Mouse (Mus musculus) layer of hippocampus, adult 9-11 months (tissue): ENCODE data around the gene Nek4.
A peak's percentile ranks its signal among the peaks of the same experiment; 100 is the strongest.

Experiments
- DNase-seq: peaks from one replicate; pipeline ENCODE4 v3.0.0; 2022

Gene Nek4

DNA sequence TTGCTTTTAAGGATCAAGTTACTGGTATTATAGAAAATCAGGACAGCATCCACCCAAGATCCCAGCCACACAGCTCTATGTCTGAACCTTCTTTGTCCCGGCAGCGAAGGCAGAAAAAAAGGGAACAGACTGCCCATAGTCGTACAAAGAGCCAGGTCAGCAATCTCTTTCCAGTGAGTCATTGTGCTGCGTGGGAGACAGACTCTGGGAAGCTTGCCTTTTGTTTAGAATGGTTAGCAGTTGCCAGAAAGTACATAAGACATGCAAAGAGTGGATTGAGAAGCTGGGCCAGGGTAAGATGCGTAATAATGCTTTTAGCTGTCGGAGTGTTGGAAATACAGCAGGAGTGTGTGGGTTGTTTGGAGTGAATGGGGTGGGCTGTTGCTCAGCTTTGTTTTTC, 23.0 kb downstream of the Nek4 start:
- peak; percentile 84 for DNase-seq

DNA sequence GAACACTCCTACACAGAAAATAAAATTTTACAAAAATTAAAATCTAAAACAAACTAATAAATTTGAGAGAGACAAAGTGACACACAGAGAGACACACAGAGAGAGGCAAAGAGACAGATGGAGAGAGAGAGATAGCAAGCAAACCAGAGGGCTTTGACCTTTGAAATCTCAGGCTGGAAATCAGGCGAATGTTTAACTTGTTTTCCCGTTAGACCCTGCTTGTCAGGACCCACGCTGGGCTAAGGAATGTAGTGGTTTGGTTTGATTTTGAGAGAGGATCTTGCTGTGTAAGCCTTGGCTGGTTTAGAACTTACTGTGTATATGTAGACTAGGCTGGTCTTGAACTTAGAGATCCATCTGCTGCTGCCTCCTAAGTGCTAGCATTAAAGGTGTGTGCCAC, 25.0 kb downstream of the Nek4 start:
- no peak for DNase-seq

DNA sequence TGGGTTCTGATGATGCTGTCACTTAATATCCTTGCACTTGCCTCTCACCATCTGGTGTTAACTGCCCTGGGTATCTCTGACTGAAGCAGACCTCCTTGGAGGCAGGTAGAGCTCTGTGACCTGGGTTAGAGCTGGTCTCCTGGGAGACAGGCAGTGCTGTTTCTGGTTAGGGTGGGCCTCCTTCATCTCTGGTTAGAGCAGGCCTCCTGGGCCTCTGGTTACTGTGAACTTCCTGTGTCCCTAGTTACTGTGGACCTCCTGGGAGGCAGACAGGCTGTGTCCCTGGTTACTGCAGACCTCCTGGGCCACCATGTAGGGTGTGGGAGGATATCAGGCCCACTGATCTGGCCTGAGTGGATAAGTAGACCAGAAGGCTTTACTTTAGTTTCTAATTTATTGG, 45.2 kb downstream of the Nek4 start:
- DNase-seq = no peak

DNA sequence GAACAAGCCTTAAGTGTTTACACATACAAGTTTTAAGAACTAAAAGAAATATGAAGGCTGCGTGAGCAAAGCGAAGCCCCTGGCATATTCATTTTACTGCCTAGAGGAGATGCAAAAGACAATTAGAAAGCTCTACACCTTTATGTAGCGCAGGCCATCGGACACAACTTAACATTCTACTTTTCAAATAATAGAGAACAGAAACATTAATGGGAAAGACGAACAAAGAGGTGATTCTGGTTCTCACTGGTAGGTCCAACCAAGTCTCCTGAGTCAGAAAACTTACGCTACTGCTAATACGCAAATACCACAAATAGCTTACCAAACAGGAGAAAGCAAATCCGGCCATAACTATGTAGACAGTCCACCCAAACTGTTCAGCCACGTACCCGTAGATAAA, 49.2 kb downstream of the Nek4 start:
- no peak for DNase-seq

DNA sequence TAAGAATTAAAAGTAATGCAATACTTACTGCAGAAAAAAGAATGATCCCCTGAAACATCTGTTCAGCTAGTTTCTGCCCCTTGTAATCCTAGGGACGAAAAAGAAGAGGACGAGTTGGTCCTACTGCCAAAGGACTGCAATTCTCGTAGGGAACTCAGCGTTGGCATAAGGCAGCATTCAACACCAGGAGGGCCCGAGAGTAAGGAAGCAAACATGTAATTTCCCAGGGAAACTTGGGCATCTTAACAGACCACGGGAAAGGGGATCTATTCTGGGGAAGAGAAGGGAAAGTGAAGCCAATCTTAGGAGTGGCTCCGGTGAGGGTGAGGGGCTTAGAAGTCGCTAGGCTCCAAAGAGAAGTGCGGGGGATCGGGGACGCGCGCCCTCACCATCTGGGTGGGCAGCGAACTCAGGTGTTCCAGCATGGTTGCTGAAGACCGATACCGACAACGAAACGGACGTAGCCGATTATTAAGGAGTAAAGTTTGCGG, 49.7 kb downstream of the Nek4 start:
- DNase-seq = no peak

DNA sequence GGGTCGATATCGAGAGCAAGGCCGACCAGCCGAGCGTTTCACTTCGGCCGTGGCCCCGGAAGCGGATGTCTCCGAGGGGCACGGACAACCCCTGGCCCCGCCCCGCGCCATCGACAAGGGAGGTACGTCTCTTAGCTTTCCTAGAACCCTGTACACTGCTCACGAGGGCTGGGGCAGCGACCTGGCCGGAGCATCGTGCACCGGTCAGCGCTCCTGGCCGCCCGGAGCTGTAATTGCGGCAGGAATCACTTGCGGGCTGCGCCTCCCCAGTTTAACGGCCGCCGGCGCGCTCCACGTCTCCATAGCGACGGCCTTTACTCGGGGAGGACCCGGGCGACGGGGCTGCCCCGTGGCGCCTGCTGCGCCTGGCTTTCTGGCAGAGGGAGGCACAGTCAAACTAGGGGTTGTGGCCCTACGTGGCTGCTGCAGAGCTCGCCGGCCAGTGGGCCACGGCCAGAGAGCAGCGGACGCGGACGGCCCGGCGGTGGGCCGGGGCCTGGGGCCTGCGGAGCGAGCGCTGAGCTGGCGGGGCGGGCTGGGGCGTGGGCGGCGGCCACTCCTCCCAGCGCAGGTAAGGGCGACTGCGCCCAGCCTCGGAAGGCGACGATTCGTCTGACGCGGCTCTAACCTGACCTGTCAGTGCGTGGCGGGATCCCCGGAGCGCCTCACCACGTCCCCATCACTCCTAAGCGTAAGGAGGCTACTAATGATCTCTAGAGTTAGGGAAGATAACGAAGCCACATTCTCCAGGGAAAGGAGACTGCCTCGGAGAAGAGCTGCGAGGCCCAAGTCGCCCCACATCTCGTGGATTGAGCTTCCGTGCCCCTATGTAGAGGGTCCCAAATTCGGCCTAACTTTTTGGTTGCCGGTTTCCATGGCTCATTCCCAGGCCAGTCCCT, 50.4 kb downstream of the Nek4 start, which contains the start of the genes Glt8d1 and Spcs1:
TSS of gene Glt8d1 (plus strand) at position 94 of the 899 bp plus-strand sequence.
TSS of gene Spcs1 (minus strand) at position 366 of the 899 bp plus-strand sequence.
- DNase-seq = peak; percentile 81

DNA sequence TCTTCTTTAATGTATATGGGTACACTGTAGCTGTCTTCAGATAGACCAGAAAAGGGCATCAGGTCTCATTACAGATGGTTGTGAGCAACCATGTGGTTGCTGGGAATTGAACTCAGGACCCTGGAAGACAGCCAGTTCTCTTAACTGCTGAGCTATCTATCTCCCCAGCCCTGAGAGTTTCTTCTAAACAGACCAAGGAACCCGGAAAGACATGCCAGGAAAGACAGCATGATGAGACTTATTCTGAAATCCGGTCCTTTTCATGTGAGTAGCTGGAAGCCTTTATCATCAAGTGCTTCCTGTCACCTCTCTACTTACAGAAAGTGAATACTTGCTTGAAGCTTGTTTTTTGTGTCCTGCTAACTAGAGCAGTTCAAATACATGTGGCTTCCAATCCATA, 53.4 kb downstream of the Nek4 start:
- DNase-seq = no peak

DNA sequence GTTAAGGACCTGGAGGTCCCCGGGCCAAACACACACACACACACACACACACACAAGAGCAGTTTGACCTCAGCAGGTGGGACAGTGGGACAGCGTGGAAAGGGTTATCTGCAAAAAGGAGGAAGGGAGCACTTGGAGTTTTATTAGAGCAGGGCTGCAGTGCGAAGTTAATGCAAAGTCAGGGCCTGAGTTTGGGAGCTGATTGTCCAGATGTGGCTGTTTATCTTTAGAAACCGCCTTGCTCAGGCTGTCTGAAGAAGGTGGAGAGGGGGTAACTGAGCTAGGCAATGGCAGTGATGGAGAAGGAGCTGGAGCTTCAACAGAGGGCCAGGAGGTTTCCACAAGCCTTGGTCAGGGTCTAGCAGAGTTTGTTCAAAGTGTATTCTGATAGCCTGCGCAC, 55.6 kb downstream of the Nek4 start:
- DNase-seq = no peak

DNA sequence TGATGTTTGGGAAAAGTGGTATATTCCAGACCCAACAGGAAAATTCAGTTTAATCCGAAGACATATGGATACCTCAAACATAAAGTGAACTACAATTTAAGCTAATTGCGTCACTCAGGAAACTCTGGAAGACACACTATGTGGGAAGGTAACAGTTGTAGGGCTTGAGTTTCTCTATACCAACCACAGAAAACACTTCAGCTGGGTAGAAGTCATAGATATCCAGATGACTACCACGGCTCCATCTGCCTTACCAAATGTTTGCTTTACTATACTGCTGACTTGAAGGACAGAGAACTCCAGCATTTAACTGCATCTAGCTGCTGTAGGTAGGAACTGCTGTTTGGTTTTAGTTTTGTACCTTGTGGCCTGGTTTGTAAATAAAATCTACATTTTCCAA, 60.4 kb downstream of the Nek4 start:
- peak; percentile 24 for DNase-seq

DNA sequence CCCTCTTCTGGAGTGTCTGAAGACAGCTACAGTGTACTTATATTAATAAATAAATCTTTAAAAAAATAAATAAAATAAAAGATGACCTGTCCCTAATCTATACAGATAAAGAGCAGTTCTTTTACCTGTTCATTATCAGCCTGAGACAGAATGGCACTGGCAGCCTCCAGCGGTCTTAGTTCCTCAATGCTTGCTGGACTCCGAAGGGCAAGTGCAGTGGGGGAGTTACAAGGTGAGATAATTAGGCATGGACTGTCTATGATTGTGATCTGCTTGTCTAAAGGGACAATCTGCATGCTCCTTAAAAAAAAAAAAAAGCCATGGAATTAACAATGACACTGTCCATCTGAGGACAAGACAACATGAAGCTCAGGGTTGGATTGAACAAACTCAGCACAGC, 62.8 kb downstream of the Nek4 start:
- DNase-seq = no peak

DNA sequence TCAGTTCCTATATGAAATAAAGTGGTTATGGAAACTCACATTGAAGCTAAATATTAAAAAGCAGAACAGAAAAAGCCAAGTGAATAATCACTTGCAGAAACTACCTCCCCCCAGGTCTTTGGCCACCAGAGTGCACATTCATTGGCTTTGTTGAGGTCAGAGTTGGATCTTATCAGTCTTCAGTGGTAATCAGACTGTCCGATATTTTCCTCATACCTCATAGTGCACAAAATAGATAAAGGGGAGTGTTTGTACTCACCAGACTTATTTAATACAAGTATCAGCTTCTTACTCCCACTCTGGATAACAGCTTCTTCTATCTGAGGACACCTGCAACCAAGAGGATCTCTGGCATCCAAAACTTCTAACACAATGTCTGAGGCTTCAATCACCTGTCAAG, 64.9 kb downstream of the Nek4 start:
- DNase-seq = no peak

DNA sequence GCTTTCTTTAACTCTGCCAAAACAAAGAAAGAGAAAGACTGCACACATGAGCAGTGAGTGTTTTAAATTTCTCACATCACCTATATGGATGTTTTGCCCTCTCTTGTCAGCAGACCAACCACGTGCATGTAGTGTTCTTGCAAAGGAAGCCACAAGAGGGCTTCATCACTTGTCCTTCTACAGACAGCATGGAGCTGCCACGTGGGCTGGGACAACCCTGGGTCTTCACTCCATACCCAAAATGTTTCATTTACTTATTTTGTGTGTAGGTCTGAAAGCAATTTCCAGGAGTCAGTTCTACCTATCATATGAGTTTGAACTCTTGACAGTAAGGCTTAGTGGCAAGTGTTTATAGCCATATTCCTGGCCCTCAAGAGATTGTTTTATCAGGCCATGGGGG, 66.7 kb downstream of the Nek4 start:
- no peak for DNase-seq

DNA sequence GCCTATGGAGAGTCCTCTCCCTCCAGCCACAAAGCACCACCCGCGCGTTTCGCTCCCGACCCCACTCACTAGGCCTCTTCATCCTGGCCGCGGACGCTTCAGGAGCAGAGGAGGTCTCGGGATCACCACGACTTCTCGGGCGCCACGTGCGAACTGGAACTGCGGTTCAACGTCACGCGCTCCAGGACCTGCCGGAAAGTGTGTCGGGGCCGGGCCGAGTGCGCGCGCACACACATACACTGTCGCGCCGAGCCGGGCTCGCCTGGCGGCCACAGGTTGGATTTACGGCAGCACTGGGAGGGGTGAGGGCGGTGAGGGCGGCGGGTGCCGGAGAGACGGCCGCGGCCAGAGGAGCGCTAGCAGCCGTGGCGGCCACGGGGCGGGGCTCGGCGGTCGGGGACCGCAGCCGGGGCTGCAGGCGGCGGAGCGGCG, 67.7 kb downstream of the Nek4 start, which contains the start of the genes Pbrm1 and Gnl3:
TSS of gene Pbrm1 (plus strand) at position 279 of the 432 bp plus-strand sequence.
TSS of gene Gnl3 (minus strand) at position 293 of the 432 bp plus-strand sequence.
- peak; percentile 97 for DNase-seq

DNA sequence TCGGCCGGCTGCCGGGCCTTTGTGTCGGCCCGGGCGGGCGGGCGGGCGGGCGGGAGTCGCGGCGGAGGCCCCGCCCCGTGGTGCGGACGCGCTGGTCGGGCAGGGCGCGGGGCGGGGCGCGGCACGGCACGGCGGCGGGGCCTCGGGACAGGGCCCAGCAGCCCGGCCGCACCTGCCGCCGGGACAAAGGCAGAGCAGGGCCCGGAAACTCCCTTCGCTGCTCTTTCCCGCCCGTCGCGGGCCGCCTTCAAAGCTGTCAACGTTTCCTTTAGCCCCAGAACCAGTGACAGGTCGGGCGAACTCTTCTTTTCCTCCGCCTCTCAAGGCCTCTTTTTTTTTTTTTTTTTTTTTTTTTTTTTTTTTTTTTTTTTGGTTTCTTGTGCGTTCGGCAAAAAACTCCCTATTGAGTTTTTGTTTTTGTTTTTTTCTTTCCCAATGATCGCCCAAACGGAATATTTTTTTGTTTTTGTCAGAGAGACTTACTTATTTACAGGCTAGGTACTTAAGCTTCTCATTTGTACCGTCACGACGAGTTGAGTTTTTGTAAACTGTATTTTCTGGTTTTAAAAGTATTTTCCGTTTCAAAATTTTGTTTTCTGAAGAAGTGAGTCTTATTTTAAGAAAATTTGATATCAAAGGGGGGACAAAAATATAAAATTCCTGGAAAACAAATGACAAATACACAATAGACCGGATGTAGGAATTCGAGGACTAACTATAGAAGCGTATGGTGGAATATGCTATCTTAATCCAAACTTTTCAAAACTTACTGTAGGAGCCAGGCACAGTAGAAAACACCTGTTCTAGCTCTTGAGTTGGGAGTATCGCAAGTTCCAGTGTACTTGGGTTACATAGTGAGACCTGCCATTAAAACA, 68.4 kb downstream of the Nek4 start:
- no peak for DNase-seq

DNA sequence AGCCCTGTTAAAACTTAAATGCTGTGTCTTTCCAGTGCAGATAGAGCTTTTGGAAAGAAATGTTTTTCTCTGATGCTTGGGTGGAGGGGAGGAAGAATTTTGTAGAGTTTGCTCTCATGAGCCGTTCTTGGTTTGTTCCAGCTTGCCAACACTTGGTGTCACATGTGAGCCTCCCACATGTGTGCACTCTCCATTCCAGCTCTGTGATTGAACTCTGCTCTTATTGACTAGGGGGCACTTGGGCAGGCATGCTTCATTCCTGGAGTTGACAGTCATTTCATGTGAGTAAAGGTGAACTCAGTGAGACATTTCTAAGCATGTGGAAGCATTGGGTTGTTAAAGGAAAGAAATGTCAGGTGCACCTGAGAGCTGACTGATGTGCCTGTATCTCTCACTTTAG, 71.4 kb downstream of the Nek4 start:
- no peak for DNase-seq

DNA sequence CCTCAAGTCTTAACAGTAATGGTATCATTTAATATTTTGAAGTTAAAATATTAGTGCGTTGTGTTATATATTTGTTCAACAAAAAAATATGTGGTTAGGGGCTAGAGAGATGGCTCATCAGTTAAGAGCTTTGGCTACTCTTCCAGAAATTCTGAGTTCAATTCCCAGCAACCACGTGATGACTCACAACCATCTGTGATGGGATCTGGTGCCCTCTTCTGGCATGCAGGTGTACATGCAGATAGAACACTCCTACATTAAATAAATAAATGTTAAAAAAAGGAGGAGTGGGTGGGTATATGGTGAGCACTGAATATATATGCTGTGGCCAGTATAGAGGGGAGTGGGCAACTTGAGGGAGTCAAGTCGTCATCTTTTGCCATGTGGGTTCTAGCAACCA, 74.6 kb downstream of the Nek4 start:
- no peak for DNase-seq
